Mouse (Mus musculus) liver, postnatal 0 days (tissue): Measurements from ENCODE around the gene S100a14. TPM values are rescaled to one million over a fixed set of nuclear protein-coding genes. Genes with fewer than 3 reads are reported as not detected.
A peak's percentile ranks its signal among the peaks of the same experiment; 100 is the strongest.

Experiments
- ATAC-seq: fragments of 200-750 bp; cut with Nextera tagmentation; 2 replicates; pipeline ENCODE4 v1.8.0; 2017; ENCODE audit warnings: mild to moderate bottlenecking, moderate library complexity
- DNase-seq: peaks from one replicate; pipeline ENCODE4 v3.0.0-alpha.2; 2016
- H3K27ac ChIP-seq: fragments of 300-500 bp; sonication (generic); 2 replicates; pipeline ENCODE4 v1.5.1; 2014; ENCODE audit warnings: antibody characterized with exemption, moderate library complexity, mild to moderate bottlenecking, low read depth
- H3K27me3 ChIP-seq: fragments of 300-500 bp; sonication (generic); 2 replicates; pipeline ENCODE4 v1.6.1; 2014; ENCODE audit warnings: low read length, control low read depth, mixed read lengths; ENCODE audit not compliant: insufficient read depth
- H3K36me3 ChIP-seq: fragments of 300-500 bp; sonication (generic); replicated peaks from 2 replicates; pipeline ENCODE4 v1.6.1; 2014; ENCODE audit warnings: mild to moderate bottlenecking, control low read depth, low read length, moderate library complexity, mixed read lengths; ENCODE audit not compliant: insufficient read depth
- H3K4me1 ChIP-seq: fragments of 300-500 bp; sonication (generic); 2 replicates; pipeline ENCODE4 v1.6.1; 2014; ENCODE audit warnings: antibody characterized with exemption, mild to moderate bottlenecking, control low read depth; ENCODE audit not compliant: insufficient read depth
- H3K4me2 ChIP-seq: fragments of 300-500 bp; sonication (generic); 2 replicates; pipeline ENCODE4 v1.6.1; 2014; ENCODE audit warnings: low read depth, mild to moderate bottlenecking, low read length, moderate library complexity, mixed read lengths
- H3K4me3 ChIP-seq: fragments of 300-500 bp; sonication (generic); 2 replicates; pipeline ENCODE4 v1.5.1; 2014; ENCODE audit warnings: low read depth, low read length
- H3K9ac ChIP-seq: fragments of 300-500 bp; sonication (generic); replicated peaks from 2 replicates; pipeline ENCODE4 v1.6.1; 2014; ENCODE audit warnings: mild to moderate bottlenecking, moderate library complexity
- H3K9me3 ChIP-seq: fragments of 300-500 bp; sonication (generic); 2 replicates; pipeline ENCODE4 v1.6.1; 2016; ENCODE audit warnings: mild to moderate bottlenecking, control low read depth, low read length, mixed read lengths
- CTCF ChIP-seq: sonication (generic); IDR thresholded peaks from 2 replicates; pipeline ENCODE4 v1.5.1; 2016; ENCODE audit warnings: antibody characterized with exemption, low read depth
- EP300 ChIP-seq: IDR thresholded peaks from 2 replicates; pipeline ENCODE4 v1.6.1; 2016; ENCODE audit warnings: antibody characterized with exemption, low read depth, mild to moderate bottlenecking
- WGBS: fragments of 180-500 bp; shearing (Covaris S2); extraction: QIAGEN DNeasy Blood & Tissue Kit; methylation state at CpG from one replicate; pipeline ENCODE4 v1.1.7; 2014; ENCODE audit not compliant: insufficient replicate concordance; 5-methylcytosine and 5-hydroxymethylcytosine counted together
- polyA plus RNA-seq: library from polyadenylated mRNA; unstranded; fragments of >200 nt; fragmentation: Nextera tagmentation; extraction: Ambion mirVana; gene quantifications from 2 replicates; pipeline ENCODE4 v1.2.1, GENCODE M21; 2015

Gene S100a14
- polyA plus RNA-seq, 1 experiment from 2014 or later = not detected

GRCm38 (mm10) chr3:90508950-90509746 lies 17.5 kb upstream of the S100a14 start, which contains the start of gene Chtop:
Gene Chtop (minus strand): TSS chr3:90509498.
- H3K9ac ChIP-seq = peak within 1 kb of the TSS; percentile 99
- peaks cover 16% of the 10 kb centered on the region for H3K4me1 ChIP-seq
- H3K27ac ChIP-seq = peak within 1 kb of the TSS; percentile 99
- no peaks in the 10 kb centered on the region for H3K9me3 ChIP-seq
- peak within 1 kb of the TSS; percentile 96 for H3K4me3 ChIP-seq
- H3K27me3 ChIP-seq = no peaks in the 10 kb centered on the region
- peak; percentile 100 for DNase-seq
- peak; percentile 94 for ATAC-seq
- peak within 1 kb of the TSS; percentile 79 for H3K4me2 ChIP-seq
- peaks cover 38% of the 10 kb centered on the region for H3K36me3 ChIP-seq
- TF ChIP-seq CTCF = 0 out of 2 replicates have a peak, but pooled peaks have one; percentile 4
- TF ChIP-seq EP300 = peak; percentile 63
- WGBS = 1% methylated on average over 60 of the region's 66 CpGs

- Histone ChIP-seq H3K36me3 (peaks cover 32% of the 10 kb centered on the region), H3K4me3 (peak overlapping the region; percentile 96), H3K27ac (peak overlapping the region; percentile 99; the same call in 1 of the 2 replicates), H3K9me3 (no peaks in the 10 kb centered on the region), H3K4me1 (peaks cover 21% of the 10 kb centered on the region), H3K27me3 (no peaks in the 10 kb centered on the region), H3K4me2 (peak overlapping the region; percentile 67), H3K9ac (peak overlapping the region; percentile 17; the same call in 1 of the 2 replicates)
- no peak for ATAC-seq
- peak; percentile 38 for DNase-seq
- 11% methylated on average over 2 of the region's 2 CpGs for WGBS
- TF ChIP-seq CTCF = no peak
- no peak for TF ChIP-seq EP300
These were observed 16.9 kb upstream of the S100a14 start for GRCm38 (mm10) chr3:90509747-90510123.

DNA sequence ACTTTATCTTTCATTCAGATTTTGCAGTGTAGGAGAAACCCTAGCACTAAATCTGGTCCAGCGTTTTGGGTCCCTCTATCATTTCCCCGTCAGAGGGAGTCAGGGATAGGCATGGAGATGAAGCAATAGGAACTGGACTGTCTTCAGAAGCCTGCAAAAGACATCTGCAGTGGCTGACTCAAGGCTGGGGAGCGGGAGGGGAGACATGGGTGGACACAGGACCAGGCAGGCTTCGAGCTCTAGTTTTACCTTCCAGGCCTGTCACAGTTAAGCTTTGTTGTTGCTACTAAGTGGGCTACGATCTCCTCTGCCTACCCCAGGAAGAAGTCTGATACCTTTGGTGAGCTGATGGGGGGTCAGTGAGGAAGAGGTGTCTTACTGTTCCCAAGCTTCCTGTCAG lies 14.4 kb upstream of the S100a14 start:
- H3K4me1 ChIP-seq = peaks cover 32% of the 10 kb centered on the region
- no peak for TF ChIP-seq CTCF
- TF ChIP-seq EP300 = no peak
- no peak overlapping the region for H3K4me3 ChIP-seq
- H3K9ac ChIP-seq = no peak overlapping the region
- ATAC-seq = no peak
- no peak overlapping the region for H3K27ac ChIP-seq
- H3K36me3 ChIP-seq = peaks cover 12% of the 10 kb centered on the region; the same call in 1 of the 2 replicates
- no peaks in the 10 kb centered on the region for H3K27me3 ChIP-seq
- 74% methylated on average over 5 of the region's 5 CpGs for WGBS
- H3K4me2 ChIP-seq = no peak overlapping the region
- no peak for DNase-seq
- H3K9me3 ChIP-seq = no peaks in the 10 kb centered on the region

DNA sequence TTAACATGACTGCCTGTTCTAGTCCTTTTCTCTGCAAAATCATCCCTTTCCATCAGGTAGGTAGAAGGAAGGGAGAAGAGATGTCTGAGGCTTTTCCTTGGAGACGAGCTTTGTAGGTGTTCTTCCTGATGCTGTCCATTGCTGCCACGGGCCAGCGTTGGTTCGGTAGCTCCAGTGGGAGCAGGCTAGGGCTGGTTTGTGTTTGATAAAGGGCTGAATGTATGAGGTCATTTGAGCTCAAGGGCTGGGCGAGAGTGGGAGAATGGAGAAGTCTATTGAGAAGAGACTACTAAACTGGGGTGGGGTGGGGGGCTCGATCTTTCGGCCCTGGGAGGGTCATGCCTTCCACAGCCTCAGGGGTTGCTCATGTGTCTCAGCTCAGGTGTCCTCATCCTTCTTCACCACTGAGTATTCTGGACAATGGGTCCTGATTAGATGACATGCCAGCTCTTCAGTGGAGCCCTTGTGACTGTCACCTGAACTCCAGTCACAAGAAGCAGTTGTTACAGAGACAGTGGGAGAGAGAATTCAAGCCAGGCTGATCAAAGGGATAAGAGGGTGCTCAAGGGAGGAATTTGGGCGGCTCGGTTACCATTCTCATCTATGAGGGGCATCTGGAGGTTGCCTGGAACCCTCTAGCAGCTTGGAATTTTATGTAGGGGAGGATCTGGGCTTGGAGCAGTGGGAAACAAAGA lies 13.6 kb upstream of the S100a14 start:
- TF ChIP-seq CTCF = no peak
- H3K27ac ChIP-seq = no peak overlapping the region
- ATAC-seq (no peak), DNase-seq (no peak)
- peaks cover 7% of the 10 kb centered on the region; the same call in 1 of the 2 replicates for H3K36me3 ChIP-seq
- peak overlapping the region; percentile 98 for H3K4me2 ChIP-seq
- no peak overlapping the region for H3K4me3 ChIP-seq
- peaks cover 24% of the 10 kb centered on the region for H3K4me1 ChIP-seq
- H3K9me3 ChIP-seq = no peaks in the 10 kb centered on the region
- H3K27me3 ChIP-seq = no peaks in the 10 kb centered on the region
- 0 out of 2 replicates have a peak overlapping the region, but pooled peaks have one; percentile 65 for H3K9ac ChIP-seq
- 71% methylated on average over 9 of the region's 9 CpGs for WGBS

- Histone ChIP-seq H3K27ac (peak within 1 kb of the TSS; percentile 46), H3K9ac (peak within 1 kb of the TSS; percentile 65), H3K4me1 (peaks cover 24% of the 10 kb centered on the region), H3K4me3 (peak within 1 kb of the TSS; percentile 61), H3K36me3 (peaks cover 7% of the 10 kb centered on the region; the same call in 1 of the 2 replicates), H3K27me3 (no peaks in the 10 kb centered on the region), H3K4me2 (peak within 1 kb of the TSS; percentile 98), H3K9me3 (no peaks in the 10 kb centered on the region)
- peak; percentile 71 for DNase-seq
- peak; percentile 32 for ATAC-seq
- WGBS = 2% methylated on average over 25 of the region's 25 CpGs
- TF ChIP-seq CTCF = peak; percentile 66
- TF ChIP-seq EP300 = no peak
These were observed 12.7 kb upstream of the S100a14 start, which contains the start of the genes S100a1 and S100a13 for GRCm38 (mm10) chr3:90513796-90514590. Gene S100a1 (minus strand): TSS chr3:90514392. Gene S100a13 (plus strand): TSS chr3:90514435.
